Mouse (Mus musculus): Measurements from ENCODE around the gene Ufc1. TPM values are rescaled to one million over a fixed set of nuclear protein-coding genes. Genes with fewer than 3 reads are reported as not detected.

Ufc1 gene
- polyA plus RNA-seq, 2 experiments from 2014 or later = 100 to 110 TPM

GRCm38 (mm10) chr1:171268341-171268740 lies 26.5 kb downstream of the Ufc1 start:
- ATAC-seq = no peak

GRCm38 (mm10) chr1:171265971-171266744 lies 28.7 kb downstream of the Ufc1 start:
- no peak for ATAC-seq

GRCm38 (mm10) chr1:171263666-171264461 lies 31.0 kb downstream of the Ufc1 start:
- ATAC-seq = no peak

GRCm38 (mm10) chr1:171263185-171263611 lies 31.6 kb downstream of the Ufc1 start:
- ATAC-seq = no peak

- peak; percentile 64 for ATAC-seq
These were observed 32.2 kb downstream of the Ufc1 start for GRCm38 (mm10) chr1:171262594-171263130.

- no peak for ATAC-seq
These were observed 34.5 kb downstream of the Ufc1 start for GRCm38 (mm10) chr1:171260316-171260715.

- no peak for ATAC-seq
These were observed 35.9 kb downstream of the Ufc1 start for GRCm38 (mm10) chr1:171258921-171259320.

- ATAC-seq = no peak
These were observed 37.0 kb downstream of the Ufc1 start for GRCm38 (mm10) chr1:171257781-171258180.

- peak; percentile 73 for ATAC-seq
These were observed 37.8 kb downstream of the Ufc1 start for GRCm38 (mm10) chr1:171256937-171257548.

GRCm38 (mm10) chr1:171256095-171256818 lies 38.6 kb downstream of the Ufc1 start:
- ATAC-seq = no peak

- no peak for ATAC-seq
These were observed 42.4 kb downstream of the Ufc1 start for GRCm38 (mm10) chr1:171252415-171252814.

GRCm38 (mm10) chr1:171251594-171252324 lies 43.1 kb downstream of the Ufc1 start:
- ATAC-seq = no peak

GRCm38 (mm10) chr1:171250680-171251593 lies 43.9 kb downstream of the Ufc1 start, which contains the start of gene Ndufs2:
Gene Ndufs2 (minus strand): TSS chr1:171251388.
- no peak for ATAC-seq

- no peak for ATAC-seq
These were observed 44.8 kb downstream of the Ufc1 start, which contains the start of gene Adamts4 for GRCm38 (mm10) chr1:171249913-171250600. Gene Adamts4 (plus strand): TSS chr1:171250421.

- no peak for ATAC-seq
These were observed 46.2 kb downstream of the Ufc1 start for GRCm38 (mm10) chr1:171248386-171249226.

GRCm38 (mm10) chr1:171247916-171248315 lies 46.9 kb downstream of the Ufc1 start:
- no peak for ATAC-seq

GRCm38 (mm10) chr1:171247453-171247841 lies 47.4 kb downstream of the Ufc1 start:
- ATAC-seq = no peak

- peak; percentile 98 for ATAC-seq
These were observed 47.9 kb downstream of the Ufc1 start for GRCm38 (mm10) chr1:171246709-171247452.
